Mouse (Mus musculus) MEL (cell line): ENCODE data around the gene Sdsl.

Experiments
- CTCF ChIP-seq, 3 experiments: IDR thresholded peaks in 2 of 3; conservative IDR thresholded peaks in 1 of 3; 2 replicates each; pipeline ENCODE4 v1.5.1; 2011 to 2012; ENCODE audit warnings: low read length in 3 of 3, low read depth in 2 of 3, mild to moderate bottlenecking in 2 of 3, improper control_type of control experiment in 1 of 3, inconsistent platforms in 1 of 3, mixed read lengths in 1 of 3, moderate library complexity in 1 of 3; ENCODE audit not compliant: control insufficient read depth in 1 of 3, insufficient read depth in 1 of 3, poor library complexity in 1 of 3, severe bottlenecking in 1 of 3
- ELF1 ChIP-seq: IDR thresholded peaks from 2 replicates; pipeline ENCODE4 v1.6.1; 2014; ENCODE audit warnings: low read depth, mild to moderate bottlenecking, inconsistent platforms, low read length, improper control_type of control experiment, moderate library complexity
- EP300 ChIP-seq, 2 experiments: IDR thresholded peaks; 2 replicates each; pipeline ENCODE4 v1.6.1; 2011; ENCODE audit warnings: improper control_type of control experiment in 2 of 2, low read length in 2 of 2, low read depth in 1 of 2, mild to moderate bottlenecking in 1 of 2
- MAZ ChIP-seq: IDR thresholded peaks from 2 replicates; pipeline ENCODE4 v1.6.1; 2012; ENCODE audit warnings: low read depth, mild to moderate bottlenecking, inconsistent platforms, low read length, improper control_type of control experiment

GRCm38 (mm10) chr5:120432486-120433015 lies 40.1 kb downstream of the Sdsl start:
- TF ChIP-seq EP300 (IDR thresholded peaks at IDR 0.05; ENCODE audit: low read depth in 1 of 2, low read length in 2 of 2) (no peak), CTCF (IDR thresholded peaks at IDR 0.05 in 2 of 3, conservative IDR thresholded peaks at IDR 0.05 in 1 of 3; ENCODE audit: control insufficient read depth in 1 of 3, insufficient read depth in 1 of 3, low read depth in 2 of 3, low read length in 3 of 3, poor library complexity in 1 of 3, severe bottlenecking in 1 of 3) (no peak), MAZ (no peak), ELF1 (no peak)
